Mouse (Mus musculus): ENCODE measurements around the gene Pax7.

Gene Pax7

GRCm38 (mm10) chr4:139746177-139746576 is 87.2 kb downstream of the Pax7 start:
- DNase-seq = no peak

GRCm38 (mm10) chr4:139744765-139745395 is 88.4 kb downstream of the Pax7 start:
- DNase-seq = no peak

- DNase-seq = no peak
Measured at GRCm38 (mm10) chr4:139743626-139744025, 89.7 kb downstream of the Pax7 start.

GRCm38 (mm10) chr4:139737035-139737434 is 96.3 kb downstream of the Pax7 start:
- peak; percentile 64 for DNase-seq

GRCm38 (mm10) chr4:139727101-139727500 is 106.2 kb downstream of the Pax7 start:
- DNase-seq = no peak

GRCm38 (mm10) chr4:139725421-139725820 is 107.9 kb downstream of the Pax7 start:
- DNase-seq = no peak

GRCm38 (mm10) chr4:139724296-139724695 is 109.0 kb downstream of the Pax7 start:
- DNase-seq = no peak

- DNase-seq = no peak
Measured at GRCm38 (mm10) chr4:139718978-139719377, 114.3 kb downstream of the Pax7 start.

- DNase-seq = peak; percentile 18
Measured at GRCm38 (mm10) chr4:139716477-139717169, 116.7 kb downstream of the Pax7 start.

- DNase-seq = no peak
Measured at GRCm38 (mm10) chr4:139715241-139715932, 117.9 kb downstream of the Pax7 start.

GRCm38 (mm10) chr4:139710467-139711334 is 122.6 kb downstream of the Pax7 start:
- no peak for DNase-seq

- DNase-seq = no peak
Measured at GRCm38 (mm10) chr4:139705986-139706385, 127.3 kb downstream of the Pax7 start.

- no peak for DNase-seq
Measured at GRCm38 (mm10) chr4:139703468-139703867, 129.9 kb downstream of the Pax7 start.

- DNase-seq = no peak
Measured at GRCm38 (mm10) chr4:139702914-139703313, 130.4 kb downstream of the Pax7 start.

GRCm38 (mm10) chr4:139698602-139699001 is 134.7 kb downstream of the Pax7 start:
- DNase-seq = no peak

GRCm38 (mm10) chr4:139697755-139698154 is 135.6 kb downstream of the Pax7 start:
- no peak for DNase-seq

GRCm38 (mm10) chr4:139693315-139693714 is 140.0 kb downstream of the Pax7 start:
- no peak for DNase-seq

GRCm38 (mm10) chr4:139689627-139690269 is 143.6 kb downstream of the Pax7 start:
- DNase-seq = no peak

GRCm38 (mm10) chr4:139688058-139688457 is 145.3 kb downstream of the Pax7 start:
- DNase-seq = no peak
